Mouse (Mus musculus): ENCODE results near the gene Gckr.

DNA sequence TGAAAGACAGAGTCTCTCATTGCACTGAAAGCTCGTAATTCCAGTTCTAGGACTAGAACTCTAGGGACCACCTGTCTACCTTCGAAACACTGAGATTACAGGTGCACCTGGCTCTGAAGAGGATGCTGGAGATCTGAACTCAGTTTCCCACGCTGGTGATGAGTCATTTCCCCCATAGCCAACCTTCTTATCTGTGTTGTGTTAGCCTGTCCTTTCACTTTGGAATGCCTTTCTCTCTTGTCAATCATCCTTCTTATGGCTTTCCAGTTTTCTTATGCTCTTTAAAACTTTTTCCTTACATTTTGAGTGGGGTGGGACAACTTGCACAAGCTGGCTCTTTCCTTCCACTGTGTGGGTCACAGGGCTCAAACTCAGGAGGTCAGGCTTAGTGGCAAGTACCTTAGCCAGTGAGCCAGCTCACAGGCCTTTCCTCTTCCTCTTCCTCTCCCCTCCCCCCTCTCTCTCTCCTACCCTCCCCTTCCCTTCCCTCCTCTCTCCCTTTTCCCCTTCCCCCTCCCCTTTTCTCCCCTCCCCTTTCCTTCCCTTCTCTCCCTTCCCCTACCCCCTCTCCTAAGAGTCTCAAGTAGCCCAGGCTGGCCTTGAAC, 7.5 kb upstream of the Gckr start:
- TF ChIP-seq CTCF (IDR thresholded peaks at IDR 0.05; ENCODE audit: low read depth, low read length): no peak
- TF ChIP-seq POLR2A (IDR thresholded peaks at IDR 0.05; ENCODE audit: insufficient read depth, low read length): no peak

Data from ES-Bruce4 (cell line).